Mouse (Mus musculus): ENCODE measurements around the gene Cr2.
"Not testable (repeated sequence)": the region's sequence is repeated elsewhere in the genome, so short reads cannot be mapped to it uniquely, and the experiment has no call there.

Gene Cr2

GRCm38 (mm10) chr1:195175980-195176931, at the start of gene Cr2:
TSS of gene Cr2 (minus strand) at chr1:195176716.
- DNase-seq (ENCODE audit: low read depth), result peak; percentile 55

- DNase-seq (ENCODE audit: low read depth), result no peak
Observed at GRCm38 (mm10) chr1:195221781-195222180, 45.3 kb upstream of the Cr2 start.

DNA sequence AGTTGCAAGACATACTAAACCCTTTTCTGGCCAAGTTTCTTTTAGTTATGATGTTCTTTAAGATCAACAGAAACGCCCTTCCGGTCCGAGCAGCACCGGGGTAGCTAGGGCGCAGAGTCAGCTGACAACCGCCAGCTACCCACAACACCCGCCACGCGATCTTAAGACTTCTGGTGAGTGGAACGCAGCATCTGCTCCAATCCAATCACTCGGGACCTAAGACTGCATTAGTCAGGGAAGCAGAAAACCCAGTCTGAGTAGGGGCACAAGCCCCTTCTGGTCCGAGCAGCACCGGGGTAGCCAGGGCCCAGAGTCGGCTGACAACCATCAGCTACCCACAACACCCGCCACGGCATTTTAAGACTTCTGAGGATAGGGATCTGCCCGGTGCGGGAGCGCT, 36.3 kb upstream of the Cr2 start:
- DNase-seq (ENCODE audit: low read depth), result not testable (repeated sequence)

GRCm38 (mm10) chr1:195184746-195185145, 8.2 kb upstream of the Cr2 start:
- DNase-seq (ENCODE audit: low read depth), result no peak

- no peak for DNase-seq (ENCODE audit: low read depth)
Observed at GRCm38 (mm10) chr1:195164996-195165755, 11.3 kb downstream of the Cr2 start.

GRCm38 (mm10) chr1:195132070-195132469, 44.4 kb downstream of the Cr2 start:
- no peak for DNase-seq (ENCODE audit: low read depth)

DNA sequence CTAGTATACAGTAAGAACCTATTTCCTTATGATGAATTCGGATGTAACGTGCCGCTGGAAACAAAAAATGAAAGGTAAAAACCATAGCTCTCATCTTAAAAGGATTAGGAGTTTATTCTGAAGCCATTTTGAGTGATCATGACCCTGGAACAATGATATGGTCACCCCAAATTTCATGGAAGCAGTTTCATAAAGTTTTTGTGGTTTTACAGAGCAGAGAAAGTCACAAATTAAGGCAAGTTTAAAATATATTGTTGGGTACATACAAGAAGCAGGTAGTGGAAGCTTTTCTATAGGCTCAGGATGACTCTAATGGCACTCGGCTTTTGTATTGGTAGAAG, 44.9 kb downstream of the Cr2 start:
- no peak for DNase-seq (ENCODE audit: low read depth)

DNA sequence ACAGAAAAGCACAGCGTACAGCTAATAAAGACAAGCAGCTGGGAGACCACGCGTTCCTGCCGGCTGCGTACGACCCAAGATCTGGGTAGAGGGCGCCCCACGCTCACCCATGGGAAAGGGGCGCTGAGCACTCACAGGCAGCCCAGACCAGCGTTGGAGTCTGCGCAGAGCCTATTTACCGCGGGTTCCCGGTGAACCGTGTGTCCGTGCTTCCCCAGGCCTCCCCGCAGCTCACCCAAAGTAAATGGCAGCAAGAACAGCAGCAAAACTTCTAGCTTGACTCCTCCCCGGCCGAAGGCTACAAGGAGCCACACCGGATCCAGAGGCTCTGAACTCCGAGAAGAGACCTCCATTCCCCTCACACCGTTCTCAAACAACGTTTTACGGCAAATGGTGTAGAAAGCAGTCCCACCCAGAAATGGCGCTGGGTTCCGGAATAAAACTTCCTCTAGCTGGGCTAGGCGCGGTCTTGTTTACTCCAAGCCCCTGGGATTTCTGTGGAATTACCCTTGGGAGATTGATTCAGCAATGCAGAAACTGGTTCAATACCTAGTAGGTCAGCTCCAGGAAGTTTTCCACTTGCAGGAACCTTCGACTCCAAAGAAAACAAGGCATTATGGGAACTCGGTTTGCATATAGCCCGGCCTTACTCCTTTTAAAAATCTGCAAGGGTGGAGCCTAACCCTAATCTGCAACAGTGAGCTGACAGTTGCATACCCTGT, 45.4 kb downstream of the Cr2 start, which contains the start of gene Cr1l:
TSS of gene Cr1l (minus strand) at position 634 of the 722 bp plus-strand sequence.
- peak; percentile 93 for DNase-seq (ENCODE audit: low read depth)

- DNase-seq (ENCODE audit: low read depth), result no peak
Observed at GRCm38 (mm10) chr1:195130479-195130878, 46.0 kb downstream of the Cr2 start.

GRCm38 (mm10) chr1:195129867-195130266, 46.6 kb downstream of the Cr2 start:
- no peak for DNase-seq (ENCODE audit: low read depth)

DNA sequence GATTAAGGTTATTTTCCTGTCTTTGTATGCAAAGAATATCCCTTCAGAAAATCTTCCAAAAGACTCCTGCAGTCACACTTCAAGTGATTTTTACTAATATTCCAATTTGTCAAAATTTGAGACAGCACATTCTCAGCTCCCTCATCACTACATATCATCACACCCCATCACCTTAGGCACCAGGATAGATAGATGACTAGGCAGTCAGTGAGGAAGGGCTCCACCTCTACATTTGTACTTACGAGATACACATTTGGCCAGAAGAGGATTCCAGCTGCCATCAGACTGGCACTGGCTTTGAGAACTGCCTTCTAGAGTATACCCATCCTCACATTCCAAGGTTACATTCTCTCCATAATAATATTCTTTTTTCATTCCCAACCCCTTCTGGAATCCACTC, 62.1 kb downstream of the Cr2 start:
- no peak for DNase-seq (ENCODE audit: low read depth)

- no peak for DNase-seq (ENCODE audit: low read depth)
Observed at GRCm38 (mm10) chr1:195113621-195114020, 62.9 kb downstream of the Cr2 start.

GRCm38 (mm10) chr1:195100693-195101092, 75.8 kb downstream of the Cr2 start:
- no peak for DNase-seq (ENCODE audit: low read depth)

- DNase-seq (ENCODE audit: low read depth), result no peak
Observed at GRCm38 (mm10) chr1:195098004-195098403, 78.5 kb downstream of the Cr2 start.

DNA sequence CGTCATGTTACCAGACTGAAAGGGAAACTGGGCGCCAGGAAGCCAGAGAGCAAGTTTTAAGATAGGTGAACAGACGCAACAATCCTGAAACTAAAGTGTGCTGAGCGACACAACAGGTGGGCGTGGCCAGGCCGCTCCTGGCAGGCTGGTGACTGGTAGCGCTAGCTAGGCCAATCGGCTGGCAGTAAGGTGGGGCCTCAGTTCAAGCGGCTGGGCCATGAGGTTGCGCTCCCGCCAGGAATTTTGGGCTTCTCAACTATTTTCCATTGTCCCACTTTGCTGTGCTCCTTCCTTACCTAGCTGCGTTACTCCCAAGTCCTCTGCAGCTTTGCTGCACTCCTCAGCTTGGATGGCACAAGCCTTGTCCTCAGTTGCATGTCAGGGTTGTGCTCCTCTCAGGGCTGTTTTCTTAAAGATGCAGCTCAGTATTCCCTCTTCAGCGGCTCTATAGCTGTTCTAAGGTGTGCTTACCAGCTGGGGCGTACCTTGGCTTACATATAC, 84.2 kb downstream of the Cr2 start, which contains the start of gene Cd46:
TSS of gene Cd46 (minus strand) at position 30 of the 501 bp plus-strand sequence.
- DNase-seq (ENCODE audit: low read depth), result peak; percentile 85

DNA sequence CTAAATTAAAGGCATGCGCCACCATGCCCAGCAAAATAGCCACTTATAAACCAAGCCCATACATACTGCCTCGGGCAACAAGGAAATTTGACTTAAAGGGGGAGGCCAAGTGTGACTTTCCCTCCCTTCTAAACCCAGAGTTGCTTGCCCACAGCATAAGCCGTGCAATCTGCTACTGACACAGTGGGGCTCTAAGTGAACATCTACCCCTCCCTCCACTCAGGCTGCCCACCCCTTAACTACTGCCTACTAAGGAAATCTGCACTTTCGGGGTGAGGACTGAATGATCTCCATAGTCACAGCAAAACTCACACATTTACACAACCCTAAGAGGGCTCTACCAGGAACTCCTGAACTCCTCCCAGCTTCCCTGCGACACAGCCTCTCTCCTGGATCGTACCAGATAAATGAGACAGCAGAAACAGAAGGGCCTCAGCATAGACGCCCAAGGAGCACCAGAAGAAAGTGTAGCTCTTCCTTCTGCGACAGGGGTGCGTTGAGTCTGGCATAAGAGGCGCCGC, 84.8 kb downstream of the Cr2 start:
- DNase-seq (ENCODE audit: low read depth), result no peak

All from induced T-regulatory cell, adult 2 months (primary cell).